Mouse (Mus musculus) heart, adult 2 months (tissue): Measurements from ENCODE around the gene Crtac1.

Experiments used
- CTCF ChIP-seq: fragments of 200-600 bp; IDR thresholded peaks from 2 replicates; pipeline ENCODE4 v1.8.1; 2022; ENCODE audit warnings: antibody characterized with exemption, mild to moderate bottlenecking, moderate library complexity
- POLR2A ChIP-seq: fragments of 200-500 bp; IDR thresholded peaks from 2 replicates; pipeline ENCODE4 v1.6.1; 2011; ENCODE audit warnings: mild to moderate bottlenecking, low read depth, low read length, control low read depth; ENCODE audit not compliant: insufficient read depth

GRCm38 (mm10) chr19:42271182-42271581, 160.4 kb downstream of the Crtac1 start:
- no peak for TF ChIP-seq CTCF
- TF ChIP-seq POLR2A, result no peak
